Mouse (Mus musculus) liver, adult 10 weeks (tissue): ENCODE results near the gene Gm20812. TPM values are rescaled to one million over a fixed set of nuclear protein-coding genes. Genes with fewer than 3 reads are reported as not detected.

ENCODE experiments used
- polyA plus RNA-seq: library from polyadenylated mRNA; stranded (reverse); fragments of 350-450 nt; fragmentation: Illumina TruSeq; extraction: RNeasy Lipid Tissue Mini Kit (QIAGEN cat#74804); gene quantifications from one replicate; pipeline ENCODE4 v1.2.3, GENCODE M21; 2014; ENCODE audit warnings: low read depth, low replicate concordance

Gm20812 gene
- polyA plus RNA-seq: not detected

GRCm38 (mm10) chrY:12381681-12382080 lies at the start of gene Gm20812:
Gene Gm20812, plus strand, starts transcription at chrY:12381981.

Other genes starting within 250 kb of the Gm20812 start
- gene Gm29554, start 108.0 kb upstream of the Gm20812 start, polyA plus RNA-seq: not detected